Mouse (Mus musculus): ENCODE data around the gene Snw1.
"Not testable (repeated sequence)": the region's sequence is repeated elsewhere in the genome, so short reads cannot be mapped to it uniquely, and the experiment has no call there.

Gene Snw1

DNA sequence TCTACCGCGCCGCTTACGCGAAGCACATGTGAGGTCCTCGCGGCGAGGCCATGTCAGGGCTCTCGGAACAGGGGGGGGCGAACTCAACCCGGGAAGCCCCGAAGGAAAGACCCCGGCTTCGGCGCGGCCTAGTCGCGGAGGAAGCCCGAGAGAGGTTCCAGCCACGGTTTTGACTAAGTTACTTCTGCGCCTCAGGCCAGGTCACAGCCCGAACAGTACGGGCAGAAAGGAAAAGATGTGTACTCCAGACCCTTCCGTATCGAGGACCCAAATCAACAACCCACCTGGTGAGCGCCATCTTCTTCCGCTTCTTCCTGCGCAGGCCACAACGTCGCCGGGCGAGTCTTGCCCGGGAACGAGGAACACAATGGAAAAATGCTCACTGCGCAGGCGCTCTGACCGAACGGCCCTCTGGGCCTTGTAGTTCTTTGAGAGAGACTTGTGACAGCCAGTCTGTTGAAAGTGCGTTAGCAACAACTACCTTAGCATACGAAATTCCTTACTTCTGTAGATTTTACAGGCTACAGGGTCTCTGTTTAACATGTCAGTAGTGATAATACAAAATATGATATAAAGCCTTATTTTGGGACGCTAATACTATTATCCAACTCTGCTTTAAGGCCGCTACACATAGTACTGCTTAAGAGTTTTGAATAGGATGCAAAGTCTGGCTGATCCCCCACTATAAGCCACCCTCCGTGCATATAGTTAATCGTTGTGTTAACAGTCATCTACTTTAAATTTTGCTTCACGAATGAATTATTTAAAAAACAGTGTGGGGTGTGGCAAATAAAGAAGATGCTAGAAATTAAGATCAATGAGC lies at the start of gene Snw1:
Gene Snw1 (minus strand): TSS at position 311 of the 823 bp plus-strand sequence.
- peak; percentile 98 for DNase-seq (ENCODE audit: low spot score)

DNA sequence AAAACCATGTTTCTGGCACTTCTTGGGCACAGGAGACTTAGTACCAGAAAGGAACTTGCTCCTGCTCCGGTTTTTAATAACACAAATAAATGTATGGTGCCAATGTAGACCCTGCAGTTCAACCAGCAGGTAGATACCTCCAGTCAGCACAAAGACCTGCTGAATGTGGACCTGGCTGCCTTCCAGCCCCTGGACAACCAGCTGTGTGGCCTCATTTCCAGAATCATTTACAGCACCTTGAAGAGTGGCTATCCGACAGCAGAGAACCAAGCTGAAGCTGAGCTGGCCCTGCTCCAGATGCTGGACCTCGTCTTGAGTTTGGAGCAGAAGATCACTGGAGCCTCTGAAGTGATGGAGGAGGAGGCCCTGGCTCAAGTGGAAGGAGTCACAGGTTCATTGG lies 47.5 kb upstream of the Snw1 start:
- not testable (repeated sequence) for DNase-seq (ENCODE audit: low spot score)

DNA sequence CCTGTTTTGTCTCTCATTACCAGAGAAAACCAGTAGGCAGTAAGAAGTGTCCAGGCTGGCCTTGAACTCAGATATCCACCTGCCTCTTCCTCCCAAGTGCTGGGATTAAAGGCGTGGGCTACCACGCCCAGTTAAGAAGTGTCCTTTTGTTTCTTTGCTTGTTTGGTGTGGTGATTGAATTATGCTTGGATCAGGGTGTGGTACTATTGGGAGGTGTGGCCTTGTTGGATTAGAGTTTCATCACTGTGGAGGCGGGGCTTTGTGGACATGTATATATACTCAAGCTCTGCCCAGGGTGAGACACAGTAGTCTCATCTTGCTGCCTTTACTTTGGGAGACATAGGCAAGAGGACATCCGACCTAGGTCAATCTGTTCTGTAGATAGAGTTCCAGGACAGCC lies 41.9 kb upstream of the Snw1 start, which contains the start of gene Gm8300:
Gene Gm8300 (plus strand): TSS at position 301 of the 400 bp plus-strand sequence.
- not testable (repeated sequence) for DNase-seq (ENCODE audit: low spot score)

DNA sequence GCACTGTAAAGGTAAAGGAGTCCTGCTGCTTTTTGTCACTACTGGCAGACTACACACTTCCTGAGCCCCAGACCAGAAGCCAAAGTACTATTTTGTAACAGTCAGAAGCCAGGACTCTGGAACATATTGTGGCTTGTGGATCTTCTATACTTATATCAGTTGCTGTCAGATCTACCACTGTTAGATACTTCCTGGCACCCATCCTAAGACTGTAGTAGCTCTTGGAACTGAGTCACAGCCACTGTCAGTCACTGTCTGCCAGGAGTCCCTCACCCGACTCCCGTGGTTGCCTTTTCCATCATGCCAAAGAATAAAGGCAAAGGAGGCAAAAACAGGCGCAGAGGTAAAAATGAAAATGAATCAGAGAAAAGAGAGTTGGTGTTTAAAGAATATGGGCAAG lies 22.3 kb upstream of the Snw1 start, which contains the start of gene Gm5788:
Gene Gm5788 (plus strand): TSS at position 301 of the 400 bp plus-strand sequence.
- DNase-seq (ENCODE audit: low spot score): not testable (repeated sequence)

DNA sequence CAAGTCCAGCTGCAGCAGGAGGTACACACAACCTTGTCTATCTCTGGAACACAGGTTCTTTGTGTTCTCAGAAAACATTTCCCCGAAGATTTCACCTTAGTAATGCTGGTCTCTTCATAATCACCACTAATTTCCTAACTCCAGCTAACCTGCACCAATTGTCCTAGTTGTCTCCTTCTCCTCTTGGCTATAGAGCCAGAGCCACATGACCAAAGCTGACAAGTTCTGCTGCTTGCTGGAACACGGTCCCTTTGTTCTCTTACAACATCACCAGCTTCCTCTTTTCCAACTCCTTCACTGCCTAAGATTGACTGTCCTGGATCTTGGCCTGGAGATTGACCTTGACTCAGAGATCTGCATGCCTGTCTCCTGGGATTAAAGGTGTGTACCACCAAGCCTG lies 16.6 kb upstream of the Snw1 start:
- not testable (repeated sequence) for DNase-seq (ENCODE audit: low spot score)

DNA sequence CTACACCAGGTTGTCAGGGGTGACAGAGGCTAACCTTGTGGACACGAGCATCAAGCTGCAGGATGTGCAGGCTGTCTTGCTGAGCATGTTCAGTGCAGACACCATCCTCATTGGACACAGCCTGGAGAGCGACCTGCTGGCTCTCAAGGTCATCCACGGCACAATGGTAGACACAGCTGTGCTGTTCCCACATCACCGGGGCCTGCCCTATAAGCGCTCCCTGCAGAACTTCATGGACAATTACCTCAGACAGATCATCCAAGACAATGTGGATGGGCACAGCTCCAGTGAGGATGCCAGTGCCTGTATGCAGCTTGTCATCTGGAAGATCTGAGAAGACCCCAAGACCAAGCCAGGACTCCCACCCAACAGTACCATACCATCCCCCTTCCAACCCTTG lies 10.4 kb upstream of the Snw1 start:
- DNase-seq (ENCODE audit: low spot score): not testable (repeated sequence)

DNA sequence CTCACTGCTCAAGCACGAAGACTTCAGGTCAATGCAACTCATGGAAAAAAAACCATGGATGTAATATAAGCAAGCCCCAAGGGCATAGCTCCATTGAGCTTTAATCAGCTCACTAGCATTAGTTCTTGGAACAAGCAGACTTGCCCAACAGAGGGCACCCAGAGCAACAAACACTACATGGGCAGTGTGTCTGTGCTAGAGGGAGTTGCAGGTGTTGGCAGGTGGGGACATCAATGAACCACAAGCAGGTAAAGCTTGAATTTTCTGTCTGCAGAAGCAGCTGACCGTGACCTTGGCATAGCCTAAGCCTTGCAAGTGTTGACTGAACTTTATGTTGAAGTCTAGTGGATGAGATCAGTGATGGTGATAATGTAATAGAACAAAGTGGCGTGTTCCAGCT lies 2.7 kb upstream of the Snw1 start:
- no peak for DNase-seq (ENCODE audit: low spot score)

DNA sequence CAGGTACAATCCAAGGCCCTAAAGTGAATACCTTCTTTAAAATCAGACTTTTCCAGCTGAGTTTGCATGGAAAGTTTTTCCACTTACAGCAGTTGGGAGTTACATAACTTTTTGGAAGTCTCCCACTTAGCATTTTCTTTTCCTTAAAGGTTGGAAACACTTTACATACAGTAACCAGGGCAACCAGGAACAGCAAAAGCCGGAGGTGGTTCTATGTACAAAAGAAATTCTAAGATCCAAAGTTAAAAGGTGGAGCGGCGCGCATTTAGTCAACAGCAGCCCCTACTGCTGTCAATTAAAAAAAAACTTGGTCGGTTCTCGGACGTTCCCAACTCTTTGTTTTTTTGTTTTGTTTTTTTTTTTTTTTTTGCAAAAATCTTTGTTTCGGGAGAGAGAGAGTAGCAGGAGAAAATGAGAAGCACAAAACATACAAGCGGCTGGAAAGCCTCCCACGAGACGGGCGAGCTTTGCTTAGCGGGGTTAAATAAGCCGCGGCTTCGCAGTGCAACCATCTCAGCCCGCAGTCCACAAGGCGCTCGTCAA lies 582 bp downstream of the Snw1 start:
- DNase-seq (ENCODE audit: low spot score): peak; percentile 21

DNA sequence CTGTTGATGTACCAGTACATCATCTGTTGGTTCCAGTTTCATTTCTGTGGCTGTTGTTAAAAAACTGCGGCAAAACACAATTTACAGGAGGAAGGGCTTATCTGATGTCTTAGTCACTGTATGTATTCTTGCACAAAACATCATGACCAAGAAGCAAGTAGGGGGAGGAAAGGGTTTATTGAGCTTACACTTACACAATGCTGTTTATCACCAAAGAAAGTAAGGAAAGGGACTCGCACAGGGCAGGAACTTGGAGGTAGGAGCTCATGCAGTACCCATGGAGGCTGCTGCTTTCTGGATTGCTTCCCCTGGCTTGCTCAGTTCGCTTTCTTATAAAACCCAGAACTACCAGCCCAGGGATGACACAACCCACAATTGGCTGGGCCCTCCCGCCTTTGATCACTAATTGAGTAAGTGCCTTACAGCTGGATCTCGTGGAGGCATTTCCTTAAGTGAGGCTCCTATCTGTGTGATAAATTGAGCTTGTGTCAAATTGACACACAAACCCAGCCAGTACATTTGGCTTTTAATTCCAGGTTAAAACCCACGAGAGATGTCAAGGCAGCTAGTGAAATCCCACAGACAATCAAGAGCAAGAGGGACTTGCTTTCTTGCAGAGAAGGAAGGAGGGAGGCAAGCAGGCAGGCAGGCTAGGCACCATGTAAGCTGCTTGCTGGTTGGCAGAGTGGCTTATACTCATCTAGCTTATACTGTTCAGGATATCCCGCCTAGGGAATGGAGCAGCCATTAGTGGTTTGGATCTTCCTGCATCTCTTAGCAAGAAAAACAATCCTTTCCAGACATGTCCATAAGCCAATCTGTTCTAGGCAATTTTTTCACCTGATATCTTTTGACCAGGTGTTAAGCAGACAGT lies 1.6 kb downstream of the Snw1 start:
- peak; percentile 5 for DNase-seq (ENCODE audit: low spot score)

DNA sequence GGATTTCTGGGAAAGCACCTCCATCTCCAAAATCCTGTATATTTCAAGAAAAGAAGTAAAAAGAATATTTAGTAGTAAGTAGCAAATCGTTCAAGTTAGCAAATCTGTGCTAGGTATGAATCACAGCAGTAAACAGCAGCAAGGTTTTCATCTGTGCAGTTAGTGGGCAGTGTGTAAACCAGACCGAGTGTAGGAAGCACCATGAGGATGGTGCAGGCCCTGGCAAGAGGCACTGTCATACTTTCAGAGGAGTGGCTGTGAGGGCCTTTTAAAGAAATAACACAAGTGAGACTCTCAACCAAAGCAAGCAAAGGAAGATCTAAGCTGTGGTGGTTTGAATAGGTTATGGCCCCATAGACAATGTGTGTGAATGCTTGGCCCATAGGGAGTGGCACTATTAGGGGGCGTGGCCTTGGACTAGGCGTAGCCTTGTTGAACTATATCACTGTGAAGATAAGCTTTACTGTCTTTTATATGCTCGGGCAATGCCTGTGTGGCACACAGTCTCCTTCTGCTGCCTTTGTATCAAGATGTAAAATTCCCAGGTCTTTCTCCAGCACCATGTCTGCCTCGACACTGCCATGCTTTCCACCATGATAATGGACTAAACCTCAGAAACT lies 7.3 kb downstream of the Snw1 start:
- no peak for DNase-seq (ENCODE audit: low spot score)

DNA sequence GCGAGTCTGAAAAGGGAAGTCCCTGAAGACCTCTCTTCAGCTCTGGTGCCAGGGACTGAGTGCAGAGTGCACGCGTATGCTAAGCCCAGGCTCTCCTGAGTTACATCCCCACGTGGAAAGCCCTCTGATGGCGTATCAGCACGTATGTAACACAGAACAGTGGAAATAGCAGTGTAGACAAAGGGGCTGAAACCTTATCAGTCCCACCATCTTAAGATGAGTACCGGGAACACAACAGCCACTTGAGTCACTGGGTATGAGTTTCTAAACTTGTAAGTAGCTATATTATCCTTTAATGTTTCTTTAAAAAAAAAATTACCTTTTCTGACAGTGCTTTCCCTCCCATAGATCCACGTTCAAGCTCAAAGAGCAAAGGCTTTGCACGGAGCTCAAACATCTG lies 22.6 kb downstream of the Snw1 start:
- DNase-seq (ENCODE audit: low spot score): no peak

DNA sequence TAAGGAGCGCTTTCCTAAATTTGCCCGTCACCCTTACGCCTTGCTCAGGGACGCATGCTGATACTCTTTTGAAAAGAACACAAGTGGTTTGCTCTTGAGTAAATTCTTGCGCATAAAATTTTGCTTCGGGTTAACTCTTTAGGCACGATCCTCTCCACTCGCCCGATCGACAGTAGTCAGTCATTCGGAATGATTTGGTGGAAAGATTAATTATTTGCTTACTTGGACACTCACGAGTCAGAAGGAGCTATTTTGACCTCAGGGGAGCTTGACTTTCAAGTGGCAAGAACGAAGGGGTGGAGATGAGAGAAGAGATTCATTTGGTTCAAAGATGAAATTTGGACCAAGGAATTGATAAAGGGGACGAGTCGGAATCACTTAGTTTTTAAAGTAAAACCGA lies 27.9 kb downstream of the Snw1 start:
- peak; percentile 53 for DNase-seq (ENCODE audit: low spot score)

DNA sequence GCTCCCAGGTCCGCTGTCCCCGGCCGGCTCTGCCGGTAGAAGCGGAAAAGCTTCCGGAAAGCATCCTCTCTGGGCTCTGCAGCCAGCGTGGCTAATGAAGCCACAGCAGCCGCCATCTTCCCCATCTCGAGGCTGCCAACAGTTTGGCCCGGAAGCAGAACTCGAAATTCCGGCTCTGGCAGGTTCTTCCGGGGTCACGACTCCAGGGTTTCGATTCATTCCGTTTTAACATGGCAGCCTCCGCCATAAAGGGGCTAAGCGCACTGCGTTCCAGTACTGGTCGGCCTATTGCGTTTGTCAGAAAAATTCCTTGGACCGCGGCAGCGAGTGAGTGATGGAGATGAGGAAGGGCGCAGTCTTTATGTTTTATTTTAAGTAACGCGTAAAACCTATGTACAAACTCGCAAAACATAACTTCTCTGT lies 28.4 kb downstream of the Snw1 start, which contains the start of the genes Slirp and Alkbh1:
Gene Slirp (plus strand): TSS at position 197 of the 423 bp plus-strand sequence.
Gene Alkbh1 (minus strand): TSS at position 318 of the 423 bp plus-strand sequence.
- DNase-seq (ENCODE audit: low spot score): peak; percentile 96

DNA sequence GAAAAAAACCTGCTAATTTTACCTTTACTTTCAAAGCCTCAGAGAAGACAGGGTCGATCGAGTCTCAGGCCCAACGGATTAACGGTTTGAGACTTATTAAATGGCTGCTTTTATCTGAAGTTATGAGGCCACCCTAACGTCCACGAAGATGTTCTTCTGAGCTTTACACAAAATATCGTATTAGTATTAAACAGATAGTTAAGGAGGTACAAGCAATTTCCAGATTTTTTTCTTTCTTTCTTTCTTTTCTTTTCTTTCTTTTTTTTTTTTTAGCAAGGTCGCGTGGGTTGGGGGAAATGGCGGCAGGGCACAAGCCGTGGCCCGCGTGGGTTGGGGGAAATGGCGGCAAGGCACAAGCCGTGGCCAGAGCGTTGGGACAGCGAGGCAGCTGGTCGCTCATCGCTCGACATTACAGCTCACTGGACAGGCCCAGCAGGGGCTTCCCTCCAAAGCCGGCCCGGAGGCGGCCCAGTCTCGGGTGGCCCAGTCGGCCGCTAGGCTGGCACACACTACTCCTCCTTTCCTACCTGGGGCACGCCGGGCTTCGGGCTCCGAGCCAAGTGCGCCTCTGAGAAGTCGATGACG lies 28.9 kb downstream of the Snw1 start:
- DNase-seq (ENCODE audit: low spot score): peak; percentile 62

DNA sequence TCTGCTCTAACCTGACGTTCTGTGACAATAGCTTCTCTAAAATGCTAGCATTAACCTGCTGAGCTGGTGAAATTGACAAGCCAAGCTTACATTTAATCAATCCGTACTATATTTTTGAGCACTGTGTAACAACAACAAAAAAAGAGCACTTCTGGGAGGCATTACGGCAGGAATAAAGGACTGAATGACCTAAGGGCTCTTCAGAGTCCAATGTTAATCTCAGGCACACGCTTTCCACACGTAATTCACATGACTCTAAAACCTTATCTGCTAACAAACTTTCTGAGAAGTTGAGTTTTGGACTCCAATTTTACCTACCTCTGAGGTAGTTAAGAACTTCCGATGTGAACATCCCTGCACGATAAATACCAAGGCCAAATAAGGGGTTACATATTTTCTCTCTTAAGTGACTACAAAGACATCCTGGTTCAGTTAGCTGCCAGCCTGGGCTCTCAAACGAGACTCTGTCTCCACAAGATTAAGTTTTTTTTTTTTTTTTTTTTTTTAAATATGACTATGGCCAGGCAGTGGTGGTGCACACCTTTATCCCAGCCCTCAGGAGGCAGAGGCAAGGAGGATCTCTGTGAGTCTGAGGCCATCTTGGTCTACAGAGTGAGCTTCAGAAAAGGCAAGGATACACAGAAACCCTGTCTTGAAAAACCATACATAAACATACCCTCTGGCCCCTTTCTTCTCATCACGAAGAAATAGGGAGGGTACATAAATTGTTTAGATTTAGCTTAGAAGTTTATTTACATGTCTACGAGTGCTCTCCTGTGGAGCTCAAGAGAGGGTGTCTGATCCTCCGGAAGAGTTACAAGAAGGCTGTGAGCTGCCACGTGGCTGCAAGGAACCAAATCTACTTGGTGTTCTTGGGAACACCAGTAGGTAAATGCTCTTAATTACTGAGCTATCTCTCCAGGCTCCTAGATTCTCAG lies 29.6 kb downstream of the Snw1 start:
- peak; percentile 45 for DNase-seq (ENCODE audit: low spot score)

DNA sequence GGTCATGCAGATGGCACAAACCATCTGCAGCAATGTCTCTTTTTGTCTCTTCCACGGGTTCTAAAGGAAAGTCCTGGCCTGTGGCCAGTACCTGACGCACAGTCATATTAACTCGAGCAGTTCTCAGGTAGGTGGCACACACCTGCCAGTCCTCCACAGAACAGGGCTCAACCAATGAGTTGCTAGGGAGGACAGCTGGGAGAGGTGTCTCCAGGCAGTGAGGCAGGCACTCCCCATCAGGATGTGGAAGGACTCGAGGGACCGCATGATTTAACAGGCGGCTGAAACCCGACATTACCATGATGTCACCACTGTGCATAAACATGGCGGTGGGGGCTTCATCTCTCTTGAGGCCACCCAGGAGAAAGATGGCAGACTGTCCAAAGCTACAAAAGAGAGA lies 43.2 kb downstream of the Snw1 start:
- no peak for DNase-seq (ENCODE audit: low spot score)

DNA sequence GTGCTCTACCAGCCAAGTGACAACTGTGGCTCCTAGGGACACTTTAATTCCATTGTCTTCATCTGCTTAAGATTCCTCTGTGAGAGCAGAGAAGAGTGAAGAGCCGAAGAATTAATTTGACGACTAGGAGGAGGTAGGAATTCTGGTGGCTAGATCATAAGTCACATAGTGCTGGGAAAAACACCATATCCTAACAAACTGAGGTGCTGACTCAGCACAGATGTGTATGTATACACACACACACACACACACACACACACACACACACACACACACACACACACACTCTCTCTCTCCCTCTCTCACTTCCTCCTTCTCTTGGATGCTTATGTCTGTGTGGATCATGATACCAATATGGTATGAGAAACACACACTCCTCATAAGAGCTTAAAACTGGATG lies 43.8 kb downstream of the Snw1 start:
- DNase-seq (ENCODE audit: low spot score): no peak

DNA sequence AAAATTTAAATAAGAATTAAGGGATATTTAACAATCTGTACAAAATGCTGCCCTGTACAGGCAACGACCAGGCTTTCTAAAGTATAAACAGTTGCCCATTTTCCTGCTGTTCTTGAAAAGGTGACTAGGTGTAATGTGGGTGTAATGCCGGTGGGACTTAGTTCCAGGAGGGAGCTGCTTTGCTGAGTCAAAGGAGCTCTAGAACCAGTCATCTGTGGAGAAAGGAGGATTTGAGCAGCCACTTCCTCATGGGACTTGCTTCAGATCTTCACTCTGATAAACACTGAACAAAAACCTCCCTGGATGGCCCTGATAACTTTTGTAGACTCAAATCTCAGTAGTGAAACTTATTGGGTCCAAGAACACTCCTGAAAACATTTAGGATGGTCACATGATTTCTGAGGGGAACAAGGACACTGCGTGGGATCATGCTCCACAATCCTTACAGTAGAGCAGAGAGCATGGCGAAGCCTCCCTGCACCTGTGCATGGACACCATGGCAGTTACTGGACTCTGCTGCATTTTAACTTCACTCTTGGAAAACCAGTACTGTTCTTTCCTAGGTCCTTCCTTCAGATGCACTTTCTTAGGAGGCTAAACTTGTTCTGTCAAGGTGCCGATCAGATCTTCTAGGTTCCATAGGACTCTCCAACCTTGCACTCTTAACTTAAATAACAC lies 45.6 kb downstream of the Snw1 start:
- no peak for DNase-seq (ENCODE audit: low spot score)

DNA sequence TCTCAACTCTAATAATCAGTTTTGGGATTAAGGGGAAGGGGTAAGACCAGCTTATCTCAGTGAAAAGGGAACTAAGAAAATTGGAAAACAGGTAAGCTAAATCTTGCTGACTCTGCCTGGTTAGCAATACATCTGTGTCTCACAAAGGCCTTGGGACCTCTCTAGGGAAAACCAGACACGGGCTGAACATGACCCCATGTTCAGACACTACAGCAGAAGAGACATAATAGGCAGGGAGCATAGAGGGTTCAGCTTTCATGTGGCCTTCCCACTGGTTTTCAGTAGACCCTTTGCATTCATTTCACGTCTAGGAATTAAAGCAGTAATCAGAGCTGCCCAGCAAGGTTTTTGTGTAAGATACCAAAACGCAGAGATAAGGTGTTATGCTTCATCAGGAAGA lies 47.6 kb downstream of the Snw1 start:
- no peak for DNase-seq (ENCODE audit: low spot score)

DNA sequence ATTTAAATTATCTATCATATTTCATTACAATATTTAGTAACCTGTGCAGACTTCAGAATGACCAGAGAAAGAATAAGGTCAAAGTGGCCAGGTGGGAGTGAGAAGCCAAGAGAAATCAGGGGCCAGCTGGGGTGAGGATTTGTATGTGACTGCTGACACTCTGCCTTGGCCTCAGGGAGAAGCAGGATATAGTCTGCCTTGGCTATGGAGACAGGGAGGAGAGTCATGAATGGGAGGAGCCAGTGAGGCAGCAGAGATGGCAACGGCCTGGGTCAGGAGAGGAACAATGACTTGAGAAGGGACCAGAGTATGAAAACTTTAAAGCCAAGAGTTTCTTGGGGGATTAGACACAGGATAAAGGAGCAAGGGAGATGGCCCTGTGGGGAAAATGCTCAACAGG lies 48.4 kb downstream of the Snw1 start:
- no peak for DNase-seq (ENCODE audit: low spot score)

Data from retina, embryonic 14.5 days (tissue).